Mouse (Mus musculus): Measurements from ENCODE around the gene Itga6.
A peak's percentile ranks its signal among the peaks of the same experiment; 100 is the strongest.
"Not testable (repeated sequence)": the region's sequence is repeated elsewhere in the genome, so short reads cannot be mapped to it uniquely, and the experiment has no call there.

Itga6 gene

DNA sequence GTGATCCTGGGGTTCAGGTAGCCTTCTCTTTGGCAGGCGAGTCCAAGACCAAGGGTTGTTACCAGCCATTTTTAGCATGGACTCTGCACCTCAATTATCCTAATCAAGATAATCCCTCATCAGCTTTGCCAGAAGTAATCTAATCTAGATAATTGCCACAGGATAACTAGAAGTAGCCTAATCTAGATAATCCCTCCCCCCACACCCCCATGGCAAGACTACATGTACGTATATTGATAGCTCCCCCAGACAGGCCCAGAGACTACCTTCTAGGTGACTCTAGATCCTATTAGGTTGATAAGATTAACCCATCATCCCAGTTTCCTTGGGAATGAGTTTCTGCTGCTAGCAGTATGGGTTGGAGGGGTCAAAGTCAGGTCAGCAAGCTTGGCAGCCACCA is 146.1 kb downstream of the Itga6 start:
- no peak for DNase-seq (ENCODE audit: low read depth, low spot score)

GRCm38 (mm10) chr2:71892741-71893349 is 147.4 kb downstream of the Itga6 start:
- DNase-seq (ENCODE audit: low read depth, low spot score), result no peak

DNA sequence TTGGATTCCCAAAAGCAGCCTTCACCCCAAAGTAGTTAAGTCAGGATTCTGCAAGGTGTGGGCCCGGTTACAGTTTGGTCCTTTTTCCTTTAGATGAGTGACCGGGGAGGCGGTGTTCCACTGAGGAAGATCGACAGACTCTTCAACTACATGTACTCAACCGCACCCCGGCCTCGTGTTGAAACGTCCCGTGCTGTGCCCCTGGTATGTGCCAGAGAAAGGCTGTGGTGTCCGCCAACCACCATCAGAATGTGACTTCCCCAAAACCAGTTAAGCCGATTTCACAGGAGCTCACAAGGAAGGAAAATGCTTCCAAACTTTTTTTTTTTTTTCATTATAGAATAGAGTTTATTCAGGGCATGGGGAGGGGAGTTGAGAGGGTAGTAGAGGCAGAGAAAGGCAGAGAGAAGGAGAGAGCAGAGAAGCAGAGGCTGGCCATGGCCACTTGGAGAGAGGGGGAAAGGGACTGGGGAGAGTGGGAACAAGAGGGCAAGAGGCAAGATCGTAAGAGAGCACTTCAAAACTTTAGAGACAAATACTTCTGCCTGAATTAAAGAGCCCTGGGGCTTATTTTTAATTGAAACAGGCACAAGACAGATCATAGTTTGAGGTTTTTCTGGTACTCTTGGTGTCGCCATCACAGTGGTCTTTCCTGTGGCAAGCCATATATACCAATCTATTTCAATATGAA is 150.3 kb downstream of the Itga6 start:
- no peak for DNase-seq (ENCODE audit: low read depth, low spot score)

DNA sequence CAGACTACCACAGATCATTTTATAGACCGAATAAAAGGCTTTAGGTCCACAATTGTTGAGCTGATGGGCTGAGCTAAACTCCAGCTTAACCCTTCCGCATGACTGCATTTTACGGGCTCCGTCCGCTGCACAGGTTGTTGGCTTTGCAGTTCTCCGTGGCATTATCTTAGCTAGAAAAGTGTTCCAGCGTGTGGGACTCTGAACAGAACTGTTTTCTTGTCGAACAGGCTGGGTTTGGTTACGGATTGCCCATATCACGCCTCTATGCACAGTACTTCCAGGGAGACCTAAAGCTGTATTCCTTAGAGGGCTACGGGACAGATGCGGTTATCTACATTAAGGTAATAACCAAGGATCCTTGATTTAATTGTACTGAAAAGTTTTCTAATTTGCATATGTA is 152.0 kb downstream of the Itga6 start:
- no peak for DNase-seq (ENCODE audit: low read depth, low spot score)

GRCm38 (mm10) chr2:71898335-71898856 is 153.0 kb downstream of the Itga6 start:
- DNase-seq (ENCODE audit: low read depth, low spot score), result peak; percentile 30

- DNase-seq (ENCODE audit: low read depth, low spot score), result no peak
Observed at GRCm38 (mm10) chr2:71899886-71900285, 154.5 kb downstream of the Itga6 start.

DNA sequence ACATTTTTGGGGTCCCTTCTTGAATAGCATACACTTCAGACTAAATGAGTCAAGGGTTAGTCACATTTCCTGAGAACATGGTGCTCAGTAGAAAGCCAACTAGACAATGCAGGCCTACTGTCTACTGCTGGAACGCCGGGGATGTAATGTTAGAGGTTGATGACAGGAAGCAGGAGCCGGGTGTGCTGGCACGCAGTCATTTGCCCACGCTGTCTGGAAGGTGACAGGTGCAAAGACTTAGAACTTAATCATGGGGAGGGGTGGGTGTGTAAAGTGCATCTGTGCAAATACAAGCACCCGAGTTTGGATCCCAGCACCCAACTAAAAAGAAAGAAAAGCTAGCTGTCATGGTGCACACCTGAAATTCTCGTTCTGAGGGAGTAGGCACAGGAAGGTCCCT is 159.7 kb downstream of the Itga6 start:
- no peak for DNase-seq (ENCODE audit: low read depth, low spot score)

DNA sequence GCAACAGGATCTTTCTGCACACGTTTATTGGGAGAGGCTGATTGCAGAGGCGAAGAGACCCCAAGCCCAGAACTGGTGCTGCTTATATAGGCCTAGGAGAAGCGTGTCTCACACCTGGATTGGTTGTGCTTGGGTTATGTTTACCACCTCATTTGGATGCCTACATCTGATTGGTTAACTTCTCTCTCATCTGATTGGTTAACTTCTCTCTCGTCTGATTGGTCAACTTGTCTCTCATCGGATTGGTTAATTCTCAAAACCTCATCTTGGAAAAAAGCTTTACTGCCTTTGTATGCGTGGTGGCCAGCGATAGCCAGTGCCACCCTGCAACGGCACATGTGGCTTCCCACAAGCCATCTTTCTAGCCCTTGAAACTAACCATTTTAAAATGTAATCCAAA is 160.9 kb downstream of the Itga6 start:
- DNase-seq (ENCODE audit: low read depth, low spot score), result not testable (repeated sequence)
